Mouse (Mus musculus) neural tube, embryonic 15.5 days (tissue): ENCODE measurements around the gene Hepacam. TPM values are rescaled to one million over a fixed set of nuclear protein-coding genes. Genes with fewer than 3 reads are reported as not detected.

Experiments
- ATAC-seq: fragments of 200-750 bp; cut with Nextera tagmentation; 2 replicates; pipeline ENCODE4 v1.8.0; 2017; ENCODE audit warnings: mild to moderate bottlenecking, moderate TSS enrichment, moderate library complexity; ENCODE audit not compliant: low FRiP score
- H3K27ac ChIP-seq: fragments of 300-500 bp; sonication (generic); replicated peaks from 2 replicates; pipeline ENCODE4 v1.5.1; 2015; ENCODE audit warnings: mild to moderate bottlenecking, inconsistent platforms
- H3K27me3 ChIP-seq: fragments of 300-500 bp; sonication (generic); replicated peaks from 2 replicates; pipeline ENCODE4 v1.6.1; 2015; ENCODE audit warnings: inconsistent platforms
- H3K36me3 ChIP-seq: fragments of 300-500 bp; sonication (generic); 2 replicates; pipeline ENCODE4 v1.6.1; 2015; ENCODE audit warnings: inconsistent platforms
- H3K4me1 ChIP-seq: fragments of 300-500 bp; sonication (generic); 2 replicates; pipeline ENCODE4 v1.6.1; 2015; ENCODE audit warnings: inconsistent platforms
- H3K4me2 ChIP-seq: fragments of 300-500 bp; sonication (generic); 2 replicates; pipeline ENCODE4 v1.6.1; 2015; ENCODE audit warnings: inconsistent platforms, mild to moderate bottlenecking, moderate library complexity
- H3K4me3 ChIP-seq: fragments of 300-500 bp; sonication (generic); replicated peaks from 2 replicates; pipeline ENCODE4 v1.5.1; 2015; ENCODE audit warnings: mild to moderate bottlenecking, inconsistent platforms
- H3K9ac ChIP-seq: fragments of 300-500 bp; sonication (generic); replicated peaks from 2 replicates; pipeline ENCODE4 v1.6.1; 2015; ENCODE audit warnings: mild to moderate bottlenecking, inconsistent platforms
- H3K9me3 ChIP-seq: fragments of 300-500 bp; sonication (generic); replicated peaks from 2 replicates; pipeline ENCODE4 v1.6.1; 2016; ENCODE audit warnings: inconsistent platforms
- WGBS: fragments of 180-500 bp; shearing (Covaris S2); methylation state at CpG from one replicate; pipeline ENCODE4 v1.1.7; 2015; ENCODE audit warnings: mixed read lengths; 5-methylcytosine and 5-hydroxymethylcytosine counted together
- polyA plus RNA-seq: library from polyadenylated mRNA; unstranded; fragments of >200 nt; fragmentation: Nextera tagmentation; extraction: Ambion mirVana; gene quantifications from 2 replicates; pipeline ENCODE4 v1.2.1, GENCODE M21; 2015

The Hepacam gene
- polyA plus RNA-seq = 25.6 and 25.8 TPM in 2 replicates

- H3K27me3 ChIP-seq = no peaks in the 10 kb centered on the region
- H3K9ac ChIP-seq = no peak within 1 kb of the TSS
- H3K36me3 ChIP-seq = no peaks in the 10 kb centered on the region
- H3K27ac ChIP-seq = peak within 1 kb of the TSS; percentile 80
- peak; percentile 85 for ATAC-seq
- H3K4me2 ChIP-seq = peak within 1 kb of the TSS; percentile 28; the same call in 1 of the 2 replicates
- no peaks in the 10 kb centered on the region for H3K4me1 ChIP-seq
- no peaks in the 10 kb centered on the region for H3K9me3 ChIP-seq
- H3K4me3 ChIP-seq = peak within 1 kb of the TSS; percentile 24
- 69% methylated on average over 17 of the region's 17 CpGs for WGBS
Observed at GRCm38 (mm10) chr9:37367301-37368080, at the start of gene Hepacam. TSS of gene Hepacam (plus strand) at chr9:37367351.

- H3K27ac ChIP-seq = no peak overlapping the region
- no peak overlapping the region for H3K4me2 ChIP-seq
- no peak for ATAC-seq
- H3K36me3 ChIP-seq = no peaks in the 10 kb centered on the region
- H3K9ac ChIP-seq = no peak overlapping the region
- no peaks in the 10 kb centered on the region for H3K9me3 ChIP-seq
- no peak overlapping the region for H3K4me3 ChIP-seq
- WGBS = 46% methylated on average over 3 of the region's 3 CpGs
- no peaks in the 10 kb centered on the region for H3K27me3 ChIP-seq
- no peaks in the 10 kb centered on the region for H3K4me1 ChIP-seq
Observed at GRCm38 (mm10) chr9:37329456-37329855, 37.7 kb upstream of the Hepacam start.

DNA sequence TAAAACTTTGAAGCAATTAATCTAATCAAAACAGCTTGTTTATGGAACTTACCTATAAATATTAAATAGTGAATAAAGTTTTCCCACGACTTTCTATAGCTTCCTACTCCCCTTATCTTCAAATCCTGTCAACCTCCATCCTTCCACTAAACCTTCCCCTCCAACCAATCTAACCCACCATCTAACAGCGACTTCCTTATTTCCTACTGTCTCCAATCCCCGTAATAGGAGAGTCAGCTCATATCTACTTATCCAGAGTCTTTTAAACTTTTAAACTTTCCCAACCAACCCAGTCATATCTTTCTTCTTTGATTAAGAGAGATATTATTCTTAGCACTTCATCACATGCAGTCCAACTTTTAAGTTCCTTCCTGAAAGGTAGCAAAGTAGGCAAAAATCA is 21.7 kb upstream of the Hepacam start:
- H3K36me3 ChIP-seq = peaks cover 3% of the 10 kb centered on the region; the same call in 1 of the 2 replicates
- no peak overlapping the region for H3K4me3 ChIP-seq
- H3K9me3 ChIP-seq = no peaks in the 10 kb centered on the region
- no peak overlapping the region for H3K4me2 ChIP-seq
- whole genome bisulfite sequencing = 90% methylated on average over 3 of the region's 3 CpGs
- H3K9ac ChIP-seq = no peak overlapping the region
- no peaks in the 10 kb centered on the region for H3K27me3 ChIP-seq
- peaks cover 13% of the 10 kb centered on the region for H3K4me1 ChIP-seq
- H3K27ac ChIP-seq = no peak overlapping the region
- no peak for ATAC-seq

GRCm38 (mm10) chr9:37347184-37347987 is 19.8 kb upstream of the Hepacam start:
- peak; percentile 26; the same call in 1 of the 2 replicates for ATAC-seq
- Histone ChIP-seq H3K27me3 (no peaks in the 10 kb centered on the region), H3K4me3 (peak overlapping the region; percentile 87)

GRCm38 (mm10) chr9:37347988-37348642 is 19.0 kb upstream of the Hepacam start, which contains the start of gene Ccdc15:
TSS of gene Ccdc15 (minus strand) at chr9:37348432.
- Histone ChIP-seq H3K9ac (peak within 1 kb of the TSS; percentile 82), H3K4me3 (peak within 1 kb of the TSS; percentile 87), H3K36me3 (no peaks in the 10 kb centered on the region), H3K4me1 (peaks cover 13% of the 10 kb centered on the region), H3K27ac (peak within 1 kb of the TSS; percentile 92), H3K9me3 (no peaks in the 10 kb centered on the region), H3K27me3 (no peaks in the 10 kb centered on the region), H3K4me2 (peak within 1 kb of the TSS; percentile 91)
- WGBS = under 1% methylated on average over 41 of the region's 41 CpGs
- peak; percentile 100 for ATAC-seq

More at GRCm38 (mm10) chr9:37347184-37347987, 19.8 kb upstream of the Hepacam start:
- 23% methylated on average over 12 of the region's 12 CpGs for WGBS
- Histone ChIP-seq H3K27ac (peak overlapping the region; percentile 92), H3K9ac (peak overlapping the region; percentile 82), H3K4me2 (peak overlapping the region; percentile 91), H3K9me3 (no peaks in the 10 kb centered on the region), H3K36me3 (peaks cover 2% of the 10 kb centered on the region; the same call in 1 of the 2 replicates), H3K4me1 (peaks cover 13% of the 10 kb centered on the region)

- H3K27me3 ChIP-seq = no peaks in the 10 kb centered on the region
- H3K36me3 ChIP-seq = no peaks in the 10 kb centered on the region
- peak overlapping the region; percentile 92 for H3K27ac ChIP-seq
- peaks cover 13% of the 10 kb centered on the region for H3K4me1 ChIP-seq
- 95% methylated on average over 3 of the region's 3 CpGs for WGBS
- peak overlapping the region; percentile 82 for H3K9ac ChIP-seq
- no peak for ATAC-seq
- peak overlapping the region; percentile 87 for H3K4me3 ChIP-seq
- peak overlapping the region; percentile 91 for H3K4me2 ChIP-seq
- no peaks in the 10 kb centered on the region for H3K9me3 ChIP-seq
Observed at GRCm38 (mm10) chr9:37349050-37349449, 18.1 kb upstream of the Hepacam start.

DNA sequence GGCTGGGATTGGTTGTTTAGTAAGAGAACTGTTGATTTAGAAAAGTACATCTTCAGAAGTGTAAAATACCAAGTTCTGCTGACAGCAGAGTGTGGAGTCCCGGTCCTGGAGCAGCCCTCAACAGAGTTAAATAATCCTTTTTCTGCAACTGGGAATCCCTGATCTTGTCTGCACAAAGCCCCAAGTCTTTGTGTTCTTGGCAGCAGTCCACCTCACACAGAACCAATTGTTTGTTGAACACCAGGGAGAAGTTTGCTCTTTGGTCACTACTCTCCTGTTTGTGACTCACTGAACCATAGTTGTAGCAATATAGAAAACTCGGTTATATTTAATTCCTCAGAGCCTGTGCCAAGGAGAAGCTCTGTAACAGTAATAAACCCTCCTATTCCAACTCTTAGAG is 15.9 kb upstream of the Hepacam start:
- H3K9me3 ChIP-seq = no peaks in the 10 kb centered on the region
- H3K9ac ChIP-seq = no peak overlapping the region
- H3K27ac ChIP-seq = no peak overlapping the region
- WGBS = 50% methylated on average over 2 of the region's 2 CpGs
- H3K27me3 ChIP-seq = no peaks in the 10 kb centered on the region
- no peak for ATAC-seq
- peaks cover 13% of the 10 kb centered on the region for H3K4me1 ChIP-seq
- no peak overlapping the region for H3K4me3 ChIP-seq
- H3K4me2 ChIP-seq = no peak overlapping the region
- no peaks in the 10 kb centered on the region for H3K36me3 ChIP-seq

GRCm38 (mm10) chr9:37354485-37354884 is 12.7 kb upstream of the Hepacam start:
- Histone ChIP-seq H3K27ac (no peak overlapping the region), H3K36me3 (no peaks in the 10 kb centered on the region), H3K9me3 (no peaks in the 10 kb centered on the region), H3K4me2 (no peak overlapping the region), H3K9ac (no peak overlapping the region), H3K27me3 (no peaks in the 10 kb centered on the region), H3K4me1 (peaks cover 3% of the 10 kb centered on the region; the same call in 1 of the 2 replicates), H3K4me3 (no peak overlapping the region)
- 88% methylated on average over 1 of the region's 1 CpGs for WGBS
- ATAC-seq = no peak

DNA sequence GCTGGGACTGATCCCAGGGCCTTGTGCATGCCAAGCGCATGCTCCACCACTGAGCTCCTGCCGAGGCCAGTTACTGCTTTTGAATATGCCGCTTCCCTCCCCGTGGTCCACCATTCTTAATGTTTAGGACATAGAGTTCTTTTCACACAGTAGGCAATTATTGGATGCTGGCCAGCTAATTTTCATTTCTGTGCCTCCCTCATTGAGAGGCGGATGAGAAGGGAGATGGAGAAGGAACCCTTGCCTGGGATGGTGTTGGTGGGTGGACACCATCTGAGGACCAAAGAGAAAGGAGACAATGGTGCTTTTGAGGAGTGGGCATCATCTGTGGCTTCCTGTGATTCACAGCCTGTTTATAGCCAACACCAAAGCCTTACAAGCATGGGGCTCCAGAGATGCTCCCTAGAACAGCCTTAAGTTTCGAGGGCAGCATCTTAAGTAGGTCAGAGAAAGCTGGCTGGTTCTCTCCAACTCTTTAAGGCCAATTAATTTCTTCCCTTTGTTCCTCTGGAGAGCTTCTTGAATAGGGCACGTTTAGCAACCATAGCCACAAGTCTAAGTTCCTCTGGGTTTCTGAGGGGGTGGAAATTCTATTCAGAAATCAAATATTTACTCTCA is 8.3 kb upstream of the Hepacam start:
- WGBS = 25% methylated on average over 7 of the region's 7 CpGs
- Histone ChIP-seq H3K27me3 (no peaks in the 10 kb centered on the region), H3K36me3 (no peaks in the 10 kb centered on the region), H3K9me3 (no peaks in the 10 kb centered on the region), H3K4me1 (peaks cover 7% of the 10 kb centered on the region; the same call in 1 of the 2 replicates), H3K4me3 (no peak overlapping the region), H3K4me2 (no peak overlapping the region), H3K9ac (no peak overlapping the region), H3K27ac (peak overlapping the region; percentile 73)
- peak; percentile 86 for ATAC-seq

- Histone ChIP-seq H3K36me3 (no peaks in the 10 kb centered on the region), H3K9ac (no peak overlapping the region), H3K4me2 (no peak overlapping the region), H3K9me3 (no peaks in the 10 kb centered on the region), H3K27ac (peak overlapping the region; percentile 73), H3K4me3 (no peak overlapping the region), H3K27me3 (no peaks in the 10 kb centered on the region), H3K4me1 (peaks cover 7% of the 10 kb centered on the region; the same call in 1 of the 2 replicates)
- peak; percentile 83 for ATAC-seq
- 15% methylated on average over 6 of the region's 6 CpGs for WGBS
Observed at GRCm38 (mm10) chr9:37359331-37360220, 7.6 kb upstream of the Hepacam start.
